Mouse (Mus musculus) kidney, adult 11 months (tissue): ENCODE measurements around the gene Ric1.
A peak's percentile ranks its signal among the peaks of the same experiment; 100 is the strongest.
"Not testable (repeated sequence)": the region's sequence is repeated elsewhere in the genome, so short reads cannot be mapped to it uniquely, and the experiment has no call there.

Experiments used
- DNase-seq: peaks from one replicate; pipeline ENCODE4 v3.0.0; 2022

The Ric1 gene

DNA sequence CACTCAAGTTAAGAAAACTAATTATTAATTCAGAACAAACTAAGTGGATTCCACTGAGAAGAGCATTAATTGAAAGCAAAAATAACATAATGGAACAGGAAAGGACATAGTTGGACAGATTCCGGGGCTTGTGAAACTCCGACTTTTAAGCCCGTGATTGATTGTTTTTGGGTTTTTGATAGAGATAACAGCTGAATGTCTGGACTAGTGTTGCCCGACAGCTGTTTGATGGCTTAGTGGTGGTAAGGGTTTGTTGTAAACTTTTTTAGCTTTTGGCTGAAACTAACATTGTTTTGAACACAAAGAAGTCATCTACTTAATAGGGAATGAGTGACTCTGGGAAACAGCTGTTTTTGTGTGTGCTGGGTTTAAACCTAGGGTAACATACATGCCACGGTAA is 11.9 kb downstream of the Ric1 start:
- DNase-seq: no peak

DNA sequence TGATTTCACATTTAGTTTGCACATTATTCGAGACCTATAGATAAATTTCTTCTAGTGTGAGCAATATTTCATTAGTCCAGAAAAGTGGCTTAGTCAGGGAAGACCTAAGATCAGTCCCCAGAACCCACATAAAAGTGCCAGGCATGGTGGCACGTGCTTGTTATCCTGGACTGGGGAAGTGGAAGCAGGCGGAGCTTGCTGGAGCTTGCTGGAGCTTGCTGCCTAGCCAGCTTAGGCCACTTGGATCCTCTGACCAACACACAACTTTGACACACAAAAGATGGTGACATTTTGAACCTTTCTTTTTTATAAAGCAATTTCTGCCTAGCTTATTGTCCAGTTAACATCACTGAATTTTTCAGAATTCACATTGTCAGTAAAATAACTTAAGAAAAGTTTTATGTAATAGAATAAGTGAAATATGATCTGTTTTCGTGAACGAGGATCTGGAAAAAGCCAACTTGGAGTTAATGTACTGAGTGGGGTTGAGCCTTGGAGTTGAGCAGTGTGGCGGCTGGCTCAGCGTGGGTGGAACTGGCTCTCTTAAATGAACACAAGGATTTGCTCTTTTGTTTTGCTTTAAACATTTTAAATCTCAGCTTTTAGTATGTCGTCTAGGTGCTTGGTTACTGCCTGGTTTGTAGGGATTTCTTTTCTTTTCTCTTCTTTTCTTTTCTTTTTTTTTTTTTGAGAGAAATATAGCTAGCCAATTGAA is 20.3 kb downstream of the Ric1 start:
- DNase-seq: no peak

DNA sequence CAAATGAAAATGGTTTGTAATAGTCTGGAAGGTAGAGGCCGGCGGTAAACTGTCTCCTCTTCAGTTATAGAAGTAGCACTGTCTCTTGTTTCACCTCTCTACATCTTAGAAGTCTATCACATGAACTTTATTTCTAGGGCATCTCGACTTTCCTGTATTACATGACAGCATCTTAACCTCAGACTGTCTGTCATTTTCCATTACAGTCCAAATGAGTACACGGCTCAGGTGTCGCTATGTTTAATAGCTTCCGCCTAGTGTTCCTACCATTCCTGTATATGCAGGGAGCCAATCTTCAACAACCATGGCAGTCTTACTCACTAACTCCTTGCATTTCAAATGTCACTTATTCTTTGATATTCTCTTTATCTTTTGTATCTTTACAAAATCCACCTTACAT is 21.9 kb downstream of the Ric1 start:
- no peak for DNase-seq

DNA sequence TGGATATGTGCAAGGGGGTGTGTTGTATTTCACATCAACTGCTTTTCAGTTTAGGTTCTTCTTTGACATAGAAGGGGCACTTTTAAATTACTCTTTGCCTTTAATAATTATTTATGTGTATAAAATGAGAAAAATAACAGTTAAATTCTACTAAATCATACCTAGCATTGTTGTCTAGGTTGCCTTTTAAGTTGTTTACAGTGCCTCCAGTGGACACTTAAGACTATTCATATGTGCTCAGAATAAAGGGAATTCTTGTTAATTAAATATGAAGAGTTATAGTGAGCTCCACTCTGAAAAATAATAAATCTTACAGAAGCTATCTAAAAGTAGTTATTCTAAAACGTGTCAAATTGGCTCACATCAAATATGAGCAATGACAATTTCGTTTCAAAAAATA is 28.5 kb downstream of the Ric1 start:
- DNase-seq: no peak

DNA sequence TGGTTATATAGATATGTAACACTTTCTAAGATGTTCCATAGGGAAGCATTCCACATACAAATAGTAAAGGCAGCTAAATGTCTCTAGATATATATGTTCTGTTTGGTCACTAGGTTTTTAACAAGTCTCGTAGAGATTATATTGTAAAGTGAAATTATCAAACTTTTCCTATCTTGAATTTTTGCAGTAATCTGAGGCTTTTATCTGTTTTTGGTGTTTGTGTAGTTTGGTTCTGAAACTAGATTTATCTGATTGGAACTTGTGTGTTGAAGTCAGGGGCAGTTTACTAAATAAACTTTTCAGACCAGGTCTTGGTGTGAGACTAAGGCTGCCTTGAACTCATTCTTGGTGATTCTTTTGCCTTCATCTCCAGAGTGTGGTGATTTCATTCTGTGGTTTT is 29.0 kb downstream of the Ric1 start:
- DNase-seq: no peak

DNA sequence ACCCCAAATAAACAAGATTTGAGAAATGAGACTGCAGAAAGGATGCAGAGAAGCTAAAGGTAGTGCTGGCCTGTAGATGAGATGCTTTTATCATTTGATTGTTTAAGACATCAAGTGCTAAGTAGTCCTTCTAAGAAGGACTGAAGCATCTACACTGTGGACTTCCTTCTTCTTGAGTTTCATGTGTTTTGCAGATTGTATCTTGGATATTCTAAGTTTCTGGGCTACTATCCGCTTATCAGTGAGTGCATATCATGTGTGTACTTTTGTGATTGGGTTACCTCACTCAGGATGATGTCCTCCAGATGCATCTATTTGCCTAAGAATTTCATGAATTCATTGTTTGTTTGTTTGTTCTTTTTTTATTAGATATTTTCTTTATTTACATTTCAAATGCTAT is 29.9 kb downstream of the Ric1 start:
- DNase-seq: not testable (repeated sequence)

DNA sequence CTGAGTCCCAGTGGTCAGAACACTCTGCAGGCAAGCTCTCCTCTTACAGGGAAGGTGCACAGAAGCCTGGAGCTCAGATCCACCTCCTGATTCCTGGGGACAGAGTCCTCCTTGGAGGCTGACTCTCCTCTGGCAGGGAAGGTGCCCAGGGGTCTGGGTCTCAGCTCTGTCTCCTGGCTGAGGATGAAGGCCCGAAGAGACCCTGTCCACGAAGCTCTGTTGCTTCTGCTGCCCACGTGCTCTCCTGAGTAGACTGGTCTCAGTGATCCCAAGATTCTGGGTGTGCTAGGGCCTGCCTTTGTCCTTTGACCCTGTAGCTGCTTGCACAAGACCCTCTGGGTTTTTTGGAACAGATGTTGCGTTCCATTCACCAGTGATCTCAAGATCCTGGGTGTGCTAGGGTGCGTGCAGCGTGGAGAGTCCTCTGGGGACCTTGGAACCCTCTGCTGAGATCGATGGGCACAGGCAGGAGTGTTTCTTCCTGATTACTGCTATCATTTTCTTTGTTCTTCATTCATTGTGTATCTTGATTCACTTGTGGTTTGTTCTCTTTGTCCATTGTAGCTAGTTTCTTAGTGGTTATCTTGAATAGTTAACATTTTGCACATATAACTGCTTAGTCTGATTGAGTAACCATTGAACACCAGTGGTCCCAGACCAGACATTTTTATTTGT is 35.2 kb downstream of the Ric1 start:
- DNase-seq: not testable (repeated sequence)

DNA sequence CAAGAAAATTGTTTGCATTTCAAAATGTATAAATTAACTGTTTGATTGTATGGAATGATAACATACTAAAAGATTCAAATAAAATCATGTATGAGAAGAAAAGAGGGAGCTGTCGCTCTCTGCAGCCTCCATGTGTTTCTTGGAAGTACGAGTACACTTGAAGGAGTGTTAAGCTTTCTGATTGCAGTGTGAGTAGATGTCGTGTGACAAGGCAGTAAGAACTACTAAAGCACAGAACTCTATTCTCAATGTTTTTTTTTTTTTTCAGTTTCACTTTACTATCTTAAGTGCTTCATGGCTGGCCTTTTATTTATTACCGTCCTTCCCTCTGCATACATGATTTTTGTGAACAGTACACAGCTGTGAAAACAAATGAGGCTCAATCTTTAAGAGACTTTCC is 40.1 kb downstream of the Ric1 start:
- DNase-seq: no peak

DNA sequence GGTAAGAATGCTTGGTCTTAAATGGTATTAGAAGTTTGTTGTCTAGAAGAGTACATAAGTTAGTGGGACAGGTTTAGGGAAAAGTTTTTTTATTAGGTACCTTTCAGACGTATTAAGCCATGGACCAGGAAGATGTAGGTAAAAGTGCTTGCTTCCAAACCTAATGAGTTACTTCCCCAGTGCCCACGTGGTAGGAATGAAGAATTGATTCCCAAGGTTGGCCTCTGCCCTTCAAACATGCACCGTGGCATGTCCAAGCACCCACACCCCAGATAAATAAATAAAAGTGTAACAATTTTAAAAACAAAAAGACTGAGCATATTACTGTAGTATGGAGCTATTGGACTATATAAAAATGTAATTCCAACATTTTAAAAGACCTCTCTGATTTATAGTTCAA is 40.5 kb downstream of the Ric1 start:
- DNase-seq: no peak

DNA sequence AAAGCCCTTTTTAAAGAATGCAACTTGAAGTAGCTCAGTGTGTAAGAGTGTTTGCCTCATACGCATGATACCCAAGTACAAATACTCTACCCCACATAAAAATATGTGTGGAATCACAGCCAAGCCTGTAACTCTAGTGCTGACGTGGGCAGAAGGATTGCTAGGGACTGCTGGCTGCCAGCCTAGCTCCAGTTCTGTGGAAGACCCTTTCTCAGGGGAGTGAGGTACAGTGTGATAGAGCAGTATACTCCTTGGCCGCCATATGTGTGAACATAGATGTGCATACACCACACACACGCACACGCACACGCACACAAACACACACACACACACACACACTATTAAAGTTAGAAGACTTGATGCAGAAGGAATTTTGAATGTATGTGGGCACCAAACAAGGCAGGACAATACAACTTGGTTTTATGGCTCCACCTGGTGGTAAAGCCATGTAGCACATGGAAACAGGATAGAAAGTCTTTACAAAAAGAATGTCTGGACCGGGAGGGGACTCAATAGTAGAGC is 41.2 kb downstream of the Ric1 start:
- peak; percentile 20 for DNase-seq

DNA sequence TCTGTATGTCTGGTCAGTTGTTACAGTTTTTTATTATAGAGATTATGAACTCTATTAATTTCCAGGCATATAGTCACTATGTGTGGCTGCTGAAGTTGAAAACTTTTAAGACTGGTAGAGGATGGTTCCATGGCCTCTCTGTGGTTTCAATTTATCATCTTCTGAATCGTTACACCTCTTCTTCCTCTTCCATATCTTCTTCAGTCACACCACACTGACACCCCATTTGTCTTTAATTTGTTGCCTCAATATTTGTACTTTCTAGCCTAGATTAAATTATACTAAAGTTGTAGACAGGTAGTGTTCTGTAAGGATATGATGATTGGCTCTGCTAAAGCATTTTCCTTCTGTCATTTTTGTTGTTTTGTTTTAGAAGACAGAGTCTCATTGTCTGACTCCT is 44.4 kb downstream of the Ric1 start:
- no peak for DNase-seq

DNA sequence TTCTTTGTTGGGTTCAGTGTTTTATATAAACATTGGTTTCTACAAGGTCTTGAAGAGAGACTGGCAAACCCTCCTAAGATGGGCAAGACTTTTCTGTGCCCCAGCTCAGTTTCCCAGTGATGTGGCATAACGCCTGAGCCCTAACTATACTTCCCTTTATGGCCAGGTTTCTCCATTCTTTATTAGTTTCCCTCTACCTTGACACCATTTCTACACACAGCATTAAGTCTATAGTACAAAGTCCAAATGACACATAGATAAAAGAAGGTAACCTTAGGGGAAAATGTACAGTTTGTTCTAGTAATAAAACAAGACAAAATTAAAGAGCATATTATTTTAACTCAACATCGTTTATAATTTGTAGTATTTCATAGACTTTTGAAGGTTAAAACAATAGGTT is 60.4 kb downstream of the Ric1 start:
- DNase-seq: no peak

DNA sequence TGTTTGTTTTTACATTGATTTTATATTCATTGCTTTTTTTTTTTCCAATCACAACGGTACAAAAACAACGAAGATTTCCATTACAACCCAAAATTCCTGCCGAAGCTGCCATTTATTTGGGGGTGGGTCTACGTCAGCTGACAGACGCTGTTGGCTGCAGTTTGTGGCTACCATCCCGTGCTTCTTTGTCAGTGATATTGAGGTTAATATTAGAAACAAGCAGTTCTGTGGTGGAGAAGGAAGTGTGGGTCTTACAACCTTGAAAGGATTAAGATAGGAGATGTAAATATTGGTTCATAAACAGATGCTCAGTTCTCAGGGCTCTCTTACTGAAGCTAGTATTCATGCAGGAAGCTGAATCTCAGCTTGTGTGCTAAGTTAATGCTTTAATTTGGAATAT is 61.7 kb downstream of the Ric1 start:
- no peak for DNase-seq

DNA sequence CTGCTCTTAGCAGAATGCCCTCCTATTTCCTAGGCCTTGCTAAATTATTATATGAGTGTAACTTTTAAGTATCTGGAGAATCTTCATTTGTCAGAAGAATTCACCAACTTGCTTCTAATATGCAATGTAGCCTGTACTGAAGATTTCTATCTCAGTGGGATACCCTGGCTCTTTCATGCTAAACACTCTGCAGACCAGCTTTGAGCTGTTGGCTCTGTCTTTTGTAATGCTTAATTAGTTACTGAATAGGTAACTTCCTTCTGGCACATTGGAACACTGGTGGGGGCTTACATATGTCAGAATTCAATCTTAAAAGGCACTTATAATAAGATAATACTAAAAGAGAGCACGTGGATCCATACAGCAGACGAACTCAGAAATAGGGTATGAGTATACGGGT is 71.7 kb downstream of the Ric1 start:
- not testable (repeated sequence) for DNase-seq

DNA sequence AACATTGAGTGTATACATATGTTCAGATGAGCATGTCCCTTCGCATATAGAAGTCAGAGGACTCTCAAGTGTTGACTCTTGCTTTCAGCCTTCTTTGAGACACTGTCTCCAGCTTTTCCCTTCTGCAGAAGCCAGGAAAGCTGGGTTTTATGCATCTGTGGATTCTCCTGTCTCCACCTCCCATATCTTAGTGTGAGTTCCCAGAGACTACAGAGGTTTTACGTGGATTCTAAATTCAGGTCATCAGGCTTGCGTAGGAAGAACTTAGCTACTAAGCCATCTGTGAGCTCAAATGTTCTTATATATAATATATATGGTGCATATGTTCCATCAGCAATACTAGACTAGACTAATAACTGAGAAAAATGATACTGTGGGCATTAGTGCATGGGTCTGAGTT is 74.2 kb downstream of the Ric1 start:
- no peak for DNase-seq

DNA sequence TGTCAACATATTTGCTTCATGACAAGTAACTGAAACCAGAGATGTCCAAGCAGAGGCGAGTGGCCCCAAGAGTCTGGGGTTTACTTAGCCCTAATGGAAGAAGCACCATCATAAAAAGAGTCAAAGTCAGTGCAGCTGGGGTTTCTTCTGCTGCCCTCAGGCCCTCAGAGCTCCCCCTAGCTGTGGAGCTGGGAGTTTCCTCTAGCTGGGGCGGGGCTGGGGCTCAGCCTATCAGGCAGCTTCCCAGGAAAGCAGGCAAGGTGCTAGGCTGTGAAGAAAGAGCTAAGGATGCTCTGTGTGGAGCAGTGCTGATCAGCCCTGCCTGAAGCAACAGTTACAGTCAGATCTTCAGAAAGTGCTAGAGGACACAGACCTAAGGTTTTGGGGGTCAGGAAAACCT is 74.9 kb downstream of the Ric1 start:
- DNase-seq: no peak

DNA sequence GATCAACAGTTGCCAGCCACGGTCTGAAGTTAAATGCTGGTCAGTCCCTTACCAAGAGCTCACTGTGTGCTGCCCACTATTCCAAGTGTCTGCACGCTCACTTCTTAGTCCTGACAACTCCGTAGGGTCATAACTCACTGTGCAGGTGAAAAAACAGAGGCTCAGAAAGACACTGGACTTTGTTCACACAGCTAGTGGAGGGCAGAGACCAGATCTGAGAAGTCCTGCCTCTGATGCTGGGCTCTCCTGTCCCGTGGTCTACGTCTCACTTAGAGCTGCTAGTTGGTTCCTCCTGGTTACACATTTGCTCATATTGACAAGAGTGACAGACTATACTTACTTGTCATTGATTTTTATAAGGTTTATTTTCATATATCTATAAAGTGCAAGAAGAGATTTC is 76.9 kb downstream of the Ric1 start:
- DNase-seq: no peak

DNA sequence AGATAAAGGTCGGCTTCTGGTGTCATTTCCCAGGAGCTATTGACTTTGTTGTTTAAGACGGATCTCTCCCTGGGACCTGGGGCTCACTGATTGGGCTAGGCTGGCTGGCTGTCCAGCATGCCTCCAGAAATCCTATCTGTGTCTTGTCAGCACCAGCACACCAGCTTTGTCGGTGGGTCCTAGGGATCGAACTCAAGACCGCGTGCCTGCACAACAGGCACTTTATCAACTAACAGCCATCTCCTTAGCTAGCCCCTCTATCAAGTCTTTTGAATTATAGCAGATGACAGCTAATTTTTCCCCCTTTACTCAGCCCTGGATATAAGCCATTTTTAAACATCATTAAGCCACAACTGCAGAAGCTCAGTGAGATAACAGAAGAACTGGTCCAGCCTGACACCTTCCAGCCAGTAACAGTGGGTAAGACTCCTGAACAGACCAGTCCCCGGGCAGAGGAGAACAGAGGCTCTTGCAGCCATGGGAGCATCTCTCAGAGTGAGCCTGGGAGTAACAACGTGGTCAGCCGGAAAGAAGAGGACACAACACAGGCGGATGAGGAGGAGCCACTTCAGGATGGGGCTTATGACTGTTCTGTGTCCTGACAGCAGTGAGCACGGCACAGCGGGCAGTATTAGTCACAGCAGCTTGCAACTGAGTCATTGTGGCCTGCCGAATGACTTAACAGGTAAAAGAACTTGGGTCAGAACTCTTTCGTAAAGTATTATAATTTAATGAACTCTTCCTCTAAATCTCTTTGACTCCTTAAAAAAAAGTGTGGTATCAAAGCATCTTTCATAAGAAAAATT is 81.7 kb downstream of the Ric1 start:
- no peak for DNase-seq

DNA sequence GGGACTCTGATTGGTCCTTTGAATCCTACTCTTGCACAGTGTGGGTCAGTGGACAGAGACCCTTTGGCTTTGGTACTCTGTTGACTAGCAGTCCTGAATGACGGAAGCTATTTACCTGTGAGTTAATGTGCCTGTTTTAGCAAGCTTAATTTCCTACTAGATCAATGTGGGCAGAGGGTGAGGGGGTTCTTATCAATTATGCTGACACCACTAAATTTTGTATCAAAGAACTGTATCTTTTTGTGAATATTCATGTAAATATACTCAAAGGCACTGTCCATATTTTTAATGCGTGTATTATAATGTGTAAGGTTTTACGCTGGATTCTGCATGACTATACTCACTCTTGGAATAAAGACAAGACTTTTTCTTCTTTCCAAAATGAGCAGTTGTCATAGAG is 82.6 kb downstream of the Ric1 start:
- no peak for DNase-seq

DNA sequence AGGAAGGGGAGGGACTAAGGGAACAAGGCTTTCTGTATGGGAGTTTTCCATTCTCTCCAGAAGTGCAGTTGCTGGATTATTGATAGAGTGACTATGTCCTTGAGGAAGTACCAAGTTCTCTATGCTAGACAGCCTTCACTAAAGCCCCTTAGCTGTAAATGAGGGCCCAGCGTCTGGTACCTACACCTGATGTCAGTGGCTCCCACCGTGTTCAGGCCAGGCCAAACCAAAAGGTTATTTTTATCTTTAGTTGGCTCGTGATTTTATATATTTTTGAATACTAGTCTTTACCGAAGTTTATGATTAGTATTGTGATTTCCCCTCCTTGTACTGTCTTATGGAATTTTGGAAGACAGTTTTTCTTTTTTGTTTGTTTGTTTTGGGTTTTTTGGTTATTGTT is 85.4 kb downstream of the Ric1 start:
- no peak for DNase-seq

DNA sequence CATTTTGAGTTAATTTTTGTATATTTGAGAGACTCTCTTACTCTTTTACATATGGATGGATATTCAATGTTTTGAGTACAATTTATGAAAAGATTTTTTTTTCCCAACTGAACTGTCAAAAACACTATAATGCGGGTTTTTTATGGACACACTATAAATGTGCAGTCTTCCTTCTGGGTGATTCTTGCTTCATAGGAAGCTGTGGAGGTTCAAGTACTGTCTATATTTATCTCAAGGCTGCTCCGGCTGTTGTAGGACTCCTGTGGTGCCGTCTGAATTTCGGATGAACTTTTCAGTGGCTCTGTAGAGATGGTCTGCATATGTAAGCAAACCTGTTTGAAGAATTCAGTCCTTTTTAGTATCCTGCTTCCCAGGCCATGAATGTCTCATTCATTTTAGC is 86.1 kb downstream of the Ric1 start:
- DNase-seq: no peak

DNA sequence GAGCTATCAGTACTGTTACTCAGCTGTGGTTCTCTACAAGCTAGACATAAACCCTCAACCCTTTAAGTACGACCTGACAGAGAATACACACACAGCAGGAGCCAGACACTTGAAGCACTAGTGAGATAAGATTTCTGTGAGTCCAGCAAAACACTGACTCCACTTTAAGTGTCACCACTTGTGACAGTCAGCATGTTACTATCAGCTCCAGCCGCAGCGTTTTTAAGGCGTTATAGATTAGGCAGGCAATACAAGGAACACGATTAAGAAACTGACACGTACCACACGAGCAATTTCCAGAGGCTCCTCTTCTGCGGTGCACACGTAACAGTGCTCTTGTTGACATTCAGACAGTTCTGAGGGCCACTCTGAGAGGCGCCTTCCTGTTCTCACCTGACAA is 88.8 kb downstream of the Ric1 start:
- DNase-seq: no peak

DNA sequence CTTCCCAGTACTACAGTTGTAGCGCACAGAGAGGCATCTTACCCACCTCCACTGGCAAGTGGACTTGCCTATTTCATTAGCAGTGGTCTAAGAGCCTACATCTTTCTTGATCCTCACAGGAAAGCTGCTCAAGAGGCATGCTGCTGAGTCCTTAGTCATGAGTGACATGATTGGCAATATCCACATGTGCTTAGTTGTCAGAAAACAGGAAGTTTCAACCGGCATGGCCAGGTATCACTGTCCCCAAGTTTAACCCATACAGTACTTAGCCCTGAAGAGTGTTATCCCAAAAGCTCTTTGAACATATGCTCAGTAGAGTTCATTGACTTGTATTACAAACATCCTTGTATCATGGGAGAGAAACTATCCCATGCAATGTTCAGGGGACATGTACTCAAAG is 90.0 kb downstream of the Ric1 start:
- DNase-seq: no peak

DNA sequence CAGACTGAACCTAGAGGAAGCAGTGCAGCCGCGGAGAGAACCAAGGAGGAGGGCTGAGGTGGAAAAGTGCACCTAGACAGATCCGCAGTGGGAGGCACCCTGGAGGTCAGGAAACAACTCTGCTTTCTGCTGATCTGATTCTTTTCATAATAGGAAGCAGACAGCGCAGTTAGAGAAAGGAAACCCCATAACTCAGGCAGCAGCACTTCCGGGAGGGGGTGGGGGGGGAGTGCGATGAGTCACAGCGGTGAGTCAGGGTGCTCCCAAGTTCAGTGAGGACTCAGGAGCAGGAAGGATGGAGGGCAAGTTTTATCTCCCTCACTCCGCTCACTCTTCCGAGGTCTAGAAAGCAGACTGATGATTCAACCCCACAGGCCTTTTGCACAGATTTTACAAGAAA is 119.0 kb downstream of the Ric1 start:
- DNase-seq: no peak
